Mouse (Mus musculus) limb, embryonic 11.5 days (tissue): ENCODE measurements at regions not wholly inside any gene's neighbourhood (a gene's known extent, or its start where the extent isn't known, plus 50 kb on each side); places are given as distances from the start of the nearest gene placed in this dataset.

ENCODE experiments used
- ATAC-seq: fragments of 200-750 bp; cut with Nextera tagmentation; 2 replicates; pipeline ENCODE4 v1.8.0; 2017; ENCODE audit warnings: low read depth; ENCODE audit not compliant: insufficient number of reproducible peaks, low FRiP score, low TSS enrichment
- DNase-seq: peaks from one replicate; pipeline ENCODE4 v3.0.0-alpha.2; 2015; ENCODE audit warnings: low spot score
- H3K27ac ChIP-seq: fragments of 300-500 bp; sonication (generic); replicated peaks from 2 replicates; pipeline ENCODE4 v1.5.1; 2014; ENCODE audit warnings: low read depth, mild to moderate bottlenecking, low read length
- H3K27me3 ChIP-seq: fragments of 300-500 bp; sonication (generic); 2 replicates; pipeline ENCODE4 v1.6.1; 2014; ENCODE audit warnings: mild to moderate bottlenecking, low read length, mixed read lengths; ENCODE audit not compliant: control insufficient read depth, insufficient read depth
- H3K36me3 ChIP-seq: fragments of 300-500 bp; sonication (generic); 2 replicates; pipeline ENCODE4 v1.6.1; 2014; ENCODE audit warnings: mild to moderate bottlenecking, low read length, moderate library complexity, mixed read lengths; ENCODE audit not compliant: control insufficient read depth, insufficient read depth
- H3K4me1 ChIP-seq: fragments of 300-500 bp; sonication (generic); 2 replicates; pipeline ENCODE4 v1.6.1; 2014; ENCODE audit warnings: low read length, mixed read lengths; ENCODE audit not compliant: control insufficient read depth, insufficient read depth
- H3K4me2 ChIP-seq: fragments of 300-500 bp; sonication (generic); 2 replicates; pipeline ENCODE4 v1.6.1; 2014; ENCODE audit warnings: low read depth, mild to moderate bottlenecking, moderate library complexity; ENCODE audit not compliant: severe bottlenecking
- H3K4me3 ChIP-seq: fragments of 300-500 bp; sonication (generic); 2 replicates; pipeline ENCODE4 v1.5.1; 2014; ENCODE audit warnings: low read depth, low read length
- H3K9ac ChIP-seq: fragments of 300-500 bp; sonication (generic); 2 replicates; pipeline ENCODE4 v1.6.1; 2014; ENCODE audit warnings: mild to moderate bottlenecking, low read length
- H3K9me3 ChIP-seq: fragments of 300-500 bp; sonication (generic); 2 replicates; pipeline ENCODE4 v1.6.1; 2016; ENCODE audit warnings: low read length; ENCODE audit not compliant: control insufficient read depth
- WGBS: fragments of 180-500 bp; shearing (Covaris S2); extraction: QIAGEN DNeasy Blood & Tissue Kit; methylation state at CpG from one replicate; pipeline ENCODE4 v1.1.7; 2014; 5-methylcytosine and 5-hydroxymethylcytosine counted together

DNA sequence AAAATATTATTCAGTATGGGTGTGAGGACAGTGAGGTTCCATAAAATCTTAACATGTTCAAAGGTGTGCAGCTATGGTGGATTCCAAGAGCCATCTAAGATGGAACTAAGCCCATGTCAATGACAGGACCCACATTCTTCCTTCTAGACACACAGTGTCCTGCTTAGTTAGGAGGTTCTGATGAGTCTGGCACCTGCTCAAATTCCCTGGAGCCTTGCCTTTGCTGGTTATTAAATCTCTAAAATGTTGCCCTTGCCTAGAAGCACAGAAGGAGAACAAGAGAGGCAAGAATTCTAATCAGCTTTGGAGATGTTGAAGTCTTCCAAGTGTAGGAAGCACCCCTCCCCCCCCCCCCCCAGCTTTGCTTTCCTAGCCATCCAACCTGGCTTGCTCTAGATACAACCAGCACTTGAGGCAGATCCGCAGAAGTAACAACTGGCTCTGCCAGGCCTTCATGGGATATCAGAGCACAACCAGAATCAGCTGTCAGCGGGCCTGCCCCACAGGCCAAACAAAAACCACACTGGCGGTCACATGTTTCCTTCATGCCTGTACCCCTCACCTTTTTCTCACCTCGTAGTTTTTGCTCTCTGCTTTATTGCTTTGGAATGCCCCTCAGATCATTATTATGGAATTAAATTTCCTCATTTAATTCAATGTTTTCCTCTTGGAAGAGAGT is 116.0 kb upstream of the Slc22a22 start:
- H3K4me1 ChIP-seq = peaks cover 3% of the 10 kb centered on the region; the same call in 1 of the 2 replicates
- no peak overlapping the region for H3K4me3 ChIP-seq
- H3K9me3 ChIP-seq = no peaks in the 10 kb centered on the region
- H3K4me2 ChIP-seq = no peak overlapping the region
- no peaks in the 10 kb centered on the region for H3K36me3 ChIP-seq
- H3K27ac ChIP-seq = no peak overlapping the region
- H3K9ac ChIP-seq = no peak overlapping the region
- DNase-seq = no peak
- H3K27me3 ChIP-seq = no peaks in the 10 kb centered on the region
- no peak for ATAC-seq
- WGBS = 71% methylated on average over 4 of the region's 4 CpGs

DNA sequence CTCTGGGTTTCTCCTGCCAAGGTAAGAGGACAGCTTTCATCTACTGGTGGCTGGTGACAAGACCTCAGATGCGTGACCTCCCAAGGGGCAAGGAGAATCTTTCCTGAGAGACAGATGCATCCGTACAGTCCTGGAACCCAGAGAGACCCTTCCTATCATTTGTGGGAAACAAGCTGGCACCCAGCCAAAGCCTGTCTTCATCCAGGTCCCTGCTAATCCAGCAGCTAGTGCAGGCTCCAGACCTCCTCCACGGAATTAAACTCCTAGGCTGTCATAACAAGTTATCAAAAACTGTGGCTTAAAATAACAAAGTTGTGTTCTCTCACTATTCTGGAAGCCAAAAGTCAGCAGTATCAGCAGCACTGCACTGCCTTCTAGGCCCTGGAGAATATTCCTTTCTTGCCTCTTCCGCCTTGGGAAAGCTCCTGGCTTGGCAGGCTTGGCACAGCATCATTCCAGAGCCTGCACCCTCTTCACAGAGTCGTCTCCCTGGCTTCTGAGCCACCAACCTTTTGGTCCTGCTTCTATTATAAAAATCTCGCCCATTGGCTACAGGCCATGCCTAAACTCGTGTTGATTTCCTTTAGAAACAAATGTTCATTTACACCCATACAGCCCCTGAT is 113.3 kb upstream of the Slc22a22 start:
- DNase-seq (peak; percentile 22), ATAC-seq (no peak)
- Histone ChIP-seq H3K4me2 (no peak overlapping the region), H3K4me1 (peaks cover 3% of the 10 kb centered on the region; the same call in 1 of the 2 replicates), H3K9ac (no peak overlapping the region), H3K36me3 (no peaks in the 10 kb centered on the region), H3K27me3 (no peaks in the 10 kb centered on the region), H3K4me3 (no peak overlapping the region), H3K27ac (no peak overlapping the region), H3K9me3 (no peaks in the 10 kb centered on the region)
- 76% methylated on average over 7 of the region's 7 CpGs for WGBS

- H3K27ac ChIP-seq = no peak overlapping the region
- H3K9me3 ChIP-seq = no peaks in the 10 kb centered on the region
- H3K27me3 ChIP-seq = no peaks in the 10 kb centered on the region
- no peak overlapping the region for H3K9ac ChIP-seq
- DNase-seq (peak; percentile 70), ATAC-seq (peak; percentile 76; the same call in 1 of the 2 replicates)
- no peaks in the 10 kb centered on the region for H3K36me3 ChIP-seq
- WGBS = 28% methylated on average over 10 of the region's 12 CpGs
- peak overlapping the region; percentile 20; the same call in 1 of the 2 replicates for H3K4me2 ChIP-seq
- peaks cover 6% of the 10 kb centered on the region; the same call in 1 of the 2 replicates for H3K4me1 ChIP-seq
- no peak overlapping the region for H3K4me3 ChIP-seq
Measured at GRCm38 (mm10) chr15:57589404-57590377, 112.3 kb upstream of the Slc22a22 start.

- no peaks in the 10 kb centered on the region for H3K9me3 ChIP-seq
- no peaks in the 10 kb centered on the region for H3K27me3 ChIP-seq
- no peak overlapping the region for H3K9ac ChIP-seq
- H3K27ac ChIP-seq = no peak overlapping the region
- 62% methylated on average over 1 of the region's 1 CpGs for WGBS
- ATAC-seq (no peak), DNase-seq (no peak)
- H3K4me3 ChIP-seq = no peak overlapping the region
- H3K4me1 ChIP-seq = peaks cover 6% of the 10 kb centered on the region; the same call in 1 of the 2 replicates
- H3K36me3 ChIP-seq = no peaks in the 10 kb centered on the region
- H3K4me2 ChIP-seq = no peak overlapping the region
Measured at GRCm38 (mm10) chr15:57585411-57585810, 108.0 kb upstream of the Slc22a22 start.

DNA sequence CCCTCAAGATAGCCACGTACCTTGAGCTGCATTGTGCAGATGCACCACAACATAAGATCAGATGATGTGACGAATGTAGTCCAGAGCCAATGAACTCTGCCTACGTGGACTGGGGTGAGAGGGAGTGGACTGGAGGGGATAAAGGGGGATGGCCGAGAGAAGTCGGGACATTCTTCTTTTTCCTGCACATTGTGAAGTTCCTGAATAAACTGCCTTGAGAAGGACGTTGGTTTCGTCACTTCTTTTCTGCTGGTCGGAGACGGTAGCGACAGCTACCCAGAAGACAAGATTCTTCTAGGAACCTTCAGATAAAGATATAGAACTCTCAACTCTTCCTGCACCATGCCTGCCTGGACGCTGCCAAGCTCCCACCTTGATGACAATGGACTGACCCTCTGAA is 107.1 kb upstream of the Slc22a22 start:
- Histone ChIP-seq H3K4me3 (no peak overlapping the region), H3K4me2 (no peak overlapping the region), H3K4me1 (peaks cover 3% of the 10 kb centered on the region; the same call in 1 of the 2 replicates), H3K27me3 (no peaks in the 10 kb centered on the region), H3K9me3 (no peaks in the 10 kb centered on the region), H3K9ac (no peak overlapping the region), H3K36me3 (no peaks in the 10 kb centered on the region), H3K27ac (no peak overlapping the region)
- 93% methylated on average over 11 of the region's 11 CpGs for WGBS
- DNase-seq (no peak), ATAC-seq (no peak)

GRCm38 (mm10) chr15:57581266-57581665 is 103.8 kb upstream of the Slc22a22 start:
- no peaks in the 10 kb centered on the region for H3K9me3 ChIP-seq
- no peak overlapping the region for H3K27ac ChIP-seq
- no peak overlapping the region for H3K4me3 ChIP-seq
- H3K4me2 ChIP-seq = no peak overlapping the region
- no peaks in the 10 kb centered on the region for H3K36me3 ChIP-seq
- H3K4me1 ChIP-seq = peaks cover 3% of the 10 kb centered on the region; the same call in 1 of the 2 replicates
- H3K9ac ChIP-seq = no peak overlapping the region
- DNase-seq (no peak), ATAC-seq (no peak)
- no peaks in the 10 kb centered on the region for H3K27me3 ChIP-seq

DNA sequence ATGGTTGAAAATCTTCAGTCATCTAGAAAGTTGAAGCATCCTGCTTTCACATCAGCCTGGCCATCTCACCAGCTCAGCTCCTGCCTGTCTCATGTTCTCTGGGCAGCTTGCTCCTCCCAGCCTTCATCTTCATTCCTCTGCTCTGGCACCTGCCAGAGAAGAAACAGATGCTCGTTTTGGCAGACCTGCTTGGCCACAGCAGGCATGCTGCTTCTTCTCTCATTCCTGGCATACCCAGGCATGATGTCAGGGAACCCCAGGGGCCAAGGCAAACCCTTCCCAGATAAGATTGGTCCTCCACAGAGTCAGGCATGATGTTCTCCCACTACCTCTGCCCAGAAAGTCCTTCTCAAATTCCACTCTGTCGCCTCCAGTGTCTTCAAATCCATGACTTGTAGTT is 101.4 kb upstream of the Slc22a22 start:
- no peaks in the 10 kb centered on the region for H3K9me3 ChIP-seq
- no peak overlapping the region for H3K4me3 ChIP-seq
- no peaks in the 10 kb centered on the region for H3K27me3 ChIP-seq
- no peak for ATAC-seq
- no peak for DNase-seq
- H3K4me2 ChIP-seq = no peak overlapping the region
- no peaks in the 10 kb centered on the region for H3K4me1 ChIP-seq
- WGBS = 55% methylated on average over 2 of the region's 2 CpGs
- H3K27ac ChIP-seq = no peak overlapping the region
- no peaks in the 10 kb centered on the region for H3K36me3 ChIP-seq
- no peak overlapping the region for H3K9ac ChIP-seq

DNA sequence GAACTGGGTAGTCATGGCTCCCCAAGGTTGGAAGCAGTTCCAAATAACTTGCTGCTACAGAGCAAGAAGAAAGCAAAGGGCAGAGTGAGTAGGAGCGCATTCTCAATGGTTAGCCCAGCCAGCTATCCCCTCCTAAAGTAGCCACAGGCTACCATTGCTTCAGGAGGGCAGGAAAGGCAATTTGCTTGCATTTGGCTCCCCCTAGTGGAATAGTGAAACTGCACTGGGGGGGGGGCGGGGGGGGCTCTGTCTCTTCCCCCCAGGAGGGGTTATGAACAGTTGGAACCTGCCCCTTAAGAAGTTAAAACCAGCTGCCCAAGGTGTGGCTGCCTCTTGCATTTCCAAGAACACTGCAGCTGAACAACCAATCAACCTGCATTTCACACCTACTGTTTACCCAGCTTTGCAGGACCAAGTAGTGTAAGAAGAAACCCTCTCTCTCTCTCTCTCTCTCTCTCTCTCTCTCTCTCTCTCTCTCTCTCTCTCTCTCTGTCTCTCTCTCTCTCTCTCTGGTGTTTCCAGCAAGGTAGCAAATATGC is 96.7 kb upstream of the Slc22a22 start:
- H3K4me2 ChIP-seq = no peak overlapping the region
- DNase-seq = no peak
- H3K36me3 ChIP-seq = no peaks in the 10 kb centered on the region
- H3K27ac ChIP-seq = no peak overlapping the region
- H3K27me3 ChIP-seq = no peaks in the 10 kb centered on the region
- 31% methylated on average over 2 of the region's 2 CpGs for WGBS
- H3K9ac ChIP-seq = no peak overlapping the region
- H3K4me3 ChIP-seq = no peak overlapping the region
- H3K4me1 ChIP-seq = no peaks in the 10 kb centered on the region
- no peaks in the 10 kb centered on the region for H3K9me3 ChIP-seq
- ATAC-seq = no peak
